Mouse (Mus musculus): Measurements from ENCODE around the gene Zdbf2. TPM values are rescaled to one million over a fixed set of nuclear protein-coding genes. Genes with fewer than 3 reads are reported as not detected.

The Zdbf2 gene
- 0.02 and 0.03 TPM in 2 replicates for polyA plus RNA-seq (2012; rRNA removed)

DNA sequence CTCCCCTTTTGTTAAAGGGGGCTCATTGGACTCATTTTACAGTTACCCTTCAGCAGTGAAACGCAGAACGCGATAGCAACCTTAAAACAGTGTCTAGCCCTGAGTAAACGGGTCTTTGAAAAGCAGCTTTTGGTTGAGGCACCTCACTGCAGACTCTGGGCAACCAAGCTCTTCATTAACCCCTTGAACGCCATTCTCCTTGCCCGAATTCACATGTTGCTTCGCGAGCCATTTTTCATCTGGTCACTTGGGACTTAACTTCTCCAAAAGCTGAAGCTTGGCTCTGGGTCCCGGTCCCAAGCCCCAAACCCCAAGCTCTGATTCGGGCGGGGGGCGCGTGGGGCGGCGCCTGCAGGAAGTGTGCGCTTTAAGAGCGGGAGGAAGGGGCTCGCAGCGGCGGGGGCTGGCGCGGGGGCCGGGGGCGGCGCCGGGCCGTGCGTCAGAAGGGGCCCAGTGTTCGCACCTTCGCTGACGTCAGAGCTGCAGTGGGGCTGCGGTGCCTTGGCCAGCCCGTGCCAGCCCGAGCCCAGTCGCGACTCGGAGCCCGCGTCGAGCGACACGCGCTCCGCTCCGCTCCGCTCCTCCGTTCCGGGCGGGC, at the start of gene Zdbf2:
Gene Zdbf2 (plus strand): TSS at position 525 of the 598 bp plus-strand sequence.
- DNase-seq (ENCODE audit: low read depth, low spot score), result no peak
- WGBS, result 5% methylated on average over 49 of the region's 49 CpGs

DNA sequence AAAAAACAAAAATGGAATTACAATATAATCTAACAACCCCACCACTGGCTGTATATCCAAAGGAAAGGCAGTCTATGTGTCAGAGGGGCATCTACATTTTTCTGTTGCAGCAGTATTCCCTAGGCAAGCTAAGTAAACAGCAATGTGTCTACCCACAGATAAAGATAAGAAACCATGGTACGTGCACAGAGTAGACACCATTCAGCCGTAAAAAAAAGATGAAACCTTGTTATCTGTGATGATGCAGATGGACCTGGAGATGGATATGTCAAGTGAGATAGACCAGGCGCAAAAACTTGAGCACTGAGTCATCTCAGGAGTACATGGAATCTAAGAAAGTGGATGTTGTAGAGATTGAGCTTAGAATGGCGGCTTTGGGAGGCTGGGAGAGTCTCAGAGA, 48.1 kb upstream of the Zdbf2 start:
- 60% methylated on average over 4 of the region's 4 CpGs for WGBS
- no peak for DNase-seq (ENCODE audit: low read depth, low spot score)

DNA sequence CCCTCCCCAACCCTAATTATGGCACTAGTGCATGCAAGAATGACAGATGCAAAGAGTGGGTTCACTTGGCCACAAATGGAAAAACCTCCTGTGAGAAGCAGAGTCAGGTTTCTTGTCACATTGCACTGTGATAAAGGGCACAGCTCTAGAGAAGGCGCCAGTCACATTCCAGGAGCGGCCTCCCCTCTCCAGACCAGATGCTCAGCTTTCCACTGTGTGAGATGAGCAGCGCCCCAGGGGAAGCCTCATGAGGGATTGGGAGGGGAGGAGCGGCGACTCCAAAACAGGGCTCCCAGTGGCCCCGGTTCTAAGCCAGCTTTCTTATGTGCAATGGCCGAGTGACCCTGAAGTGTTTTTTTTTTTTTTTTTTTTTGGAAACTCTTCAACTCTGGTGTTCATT, 47.2 kb upstream of the Zdbf2 start:
- no peak for DNase-seq (ENCODE audit: low read depth, low spot score)
- WGBS, result 20% methylated on average over 7 of the region's 7 CpGs

DNA sequence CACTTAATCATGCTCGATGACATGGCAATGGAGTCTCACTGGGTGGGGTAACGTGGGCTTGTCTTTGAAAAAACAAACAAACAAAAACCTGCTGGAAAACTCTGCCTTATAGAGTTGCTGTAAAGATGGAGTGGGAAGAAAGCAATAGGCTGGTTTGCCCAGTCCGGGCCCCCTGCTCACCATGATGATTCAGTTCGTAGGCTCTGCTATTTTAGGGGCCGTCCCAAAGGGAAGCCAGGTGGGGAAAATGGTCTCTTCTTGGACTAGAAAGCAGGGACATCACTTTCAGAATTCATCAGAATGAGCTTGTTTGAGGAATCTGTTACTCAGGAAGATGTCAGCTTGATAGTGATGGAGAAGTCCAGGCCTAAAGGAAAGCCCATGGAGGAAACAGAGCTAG, 45.8 kb upstream of the Zdbf2 start:
- DNase-seq (ENCODE audit: low read depth, low spot score), result no peak
- WGBS, result 76% methylated on average over 5 of the region's 5 CpGs

DNA sequence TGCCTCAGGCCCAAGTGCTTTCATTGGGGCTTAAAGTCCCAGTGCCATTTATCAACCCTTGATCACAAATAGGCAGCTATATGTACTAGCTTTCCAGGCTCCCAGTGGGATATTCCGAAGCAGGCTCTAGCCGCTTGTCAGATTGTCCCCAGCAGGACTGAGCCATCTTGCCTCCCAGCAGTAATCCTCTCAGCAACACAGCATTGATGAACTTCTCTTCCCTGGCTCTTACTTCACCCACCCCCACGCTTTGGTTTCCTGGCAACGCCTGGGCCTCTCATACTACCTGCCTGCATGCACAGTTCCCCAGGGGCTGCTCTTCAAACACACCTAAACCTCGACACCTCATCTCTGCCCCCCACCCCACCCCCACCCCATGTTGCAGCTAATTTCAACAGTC, 35.7 kb upstream of the Zdbf2 start:
- DNase-seq (ENCODE audit: low read depth, low spot score), result no peak
- 31% methylated on average over 5 of the region's 5 CpGs for WGBS

DNA sequence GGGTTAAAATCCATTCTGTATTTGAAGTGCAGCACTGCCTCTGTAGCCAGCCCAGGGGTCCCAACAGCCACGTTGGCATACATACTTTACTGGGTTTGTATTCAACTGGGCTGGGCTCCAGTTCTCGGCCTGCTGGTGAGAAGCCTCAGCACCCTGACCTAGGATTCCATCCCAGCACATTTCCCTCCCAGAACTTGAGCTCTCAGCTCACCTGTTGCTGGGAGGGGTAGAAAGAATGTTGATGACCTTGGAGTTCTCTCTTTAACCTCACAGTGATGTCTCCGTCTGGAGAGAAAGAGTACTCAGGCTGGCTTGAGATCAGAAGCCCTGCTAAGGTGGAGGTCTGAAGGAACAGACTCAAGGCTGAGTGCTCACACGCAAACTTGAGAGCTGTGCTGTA, 33.8 kb upstream of the Zdbf2 start:
- 37% methylated on average over 4 of the region's 4 CpGs for WGBS
- no peak for DNase-seq (ENCODE audit: low read depth, low spot score)

DNA sequence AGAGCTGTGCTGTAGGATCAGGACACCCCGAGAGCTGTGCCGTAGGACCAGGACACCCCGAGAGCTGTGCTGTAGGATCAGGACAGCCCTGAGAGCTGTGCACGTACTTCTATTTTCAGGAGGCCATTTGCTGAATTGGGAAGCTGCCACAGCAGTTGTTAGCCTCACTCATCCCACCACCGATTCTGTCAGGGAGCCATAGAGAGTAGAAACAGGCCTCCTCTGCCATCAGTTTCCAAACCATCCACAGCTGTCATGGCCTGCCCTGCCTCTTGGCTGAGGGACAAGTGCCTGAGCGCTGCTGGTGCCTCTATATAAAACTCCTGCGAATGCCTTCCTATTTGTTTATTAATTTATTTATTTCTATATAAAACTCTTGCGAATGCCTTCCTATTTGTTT, 33.3 kb upstream of the Zdbf2 start:
- 80% methylated on average over 8 of the region's 8 CpGs for WGBS
- no peak for DNase-seq (ENCODE audit: low read depth, low spot score)

DNA sequence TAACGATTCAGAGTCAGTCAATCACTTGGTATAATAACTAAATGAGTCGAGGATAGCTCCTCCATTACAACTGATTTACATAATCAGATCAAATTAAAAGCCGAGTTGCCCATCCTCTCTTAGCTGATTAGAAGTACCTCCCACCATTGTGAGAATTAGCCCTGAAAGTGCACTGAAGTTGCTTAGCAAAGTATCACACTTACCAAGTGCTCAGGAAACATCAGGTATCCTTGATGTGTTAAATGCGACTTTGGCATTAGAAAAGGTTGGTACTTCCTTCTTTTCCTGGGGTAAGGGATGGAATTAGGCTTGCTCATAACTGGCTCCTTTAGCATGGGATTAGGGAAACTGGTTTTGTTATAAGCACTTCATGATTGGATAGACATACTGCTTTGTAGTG, 29.2 kb upstream of the Zdbf2 start:
- 51% methylated on average over 4 of the region's 4 CpGs for WGBS
- no peak for DNase-seq (ENCODE audit: low read depth, low spot score)

DNA sequence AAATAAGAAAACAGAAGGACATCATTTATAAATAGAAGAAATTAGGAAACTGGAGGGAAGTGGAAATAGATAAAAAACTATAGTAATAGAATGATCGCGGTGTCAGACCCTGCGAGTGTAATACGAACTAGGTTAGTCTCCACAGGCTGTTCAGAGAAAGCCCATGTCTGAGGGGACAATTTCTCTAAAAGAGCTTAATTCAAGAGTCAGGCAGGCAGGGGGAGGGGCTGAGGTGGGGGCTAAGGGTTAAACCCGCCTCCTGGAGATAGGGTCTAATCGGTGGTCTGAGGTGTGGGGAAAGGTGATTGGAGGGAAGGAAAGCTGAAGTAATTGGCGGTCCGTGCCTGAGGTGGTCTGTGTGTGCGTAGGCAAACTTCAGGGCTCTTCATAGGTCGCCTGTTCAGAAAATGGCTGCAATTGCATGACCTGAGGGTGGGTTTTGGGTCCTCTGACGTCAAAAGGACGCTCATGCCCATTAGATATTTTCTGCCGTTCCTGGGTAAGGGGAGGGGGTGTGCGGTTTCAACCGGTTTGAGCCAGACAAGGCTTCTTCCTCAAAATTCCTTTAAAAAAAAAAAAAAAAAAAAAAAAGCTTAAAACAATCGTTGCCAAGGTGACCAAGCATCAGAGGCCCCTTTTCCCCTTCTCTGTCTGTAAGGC, 26.1 kb upstream of the Zdbf2 start:
- WGBS, result 8% methylated on average over 16 of the region's 16 CpGs
- DNase-seq (ENCODE audit: low read depth, low spot score), result no peak

DNA sequence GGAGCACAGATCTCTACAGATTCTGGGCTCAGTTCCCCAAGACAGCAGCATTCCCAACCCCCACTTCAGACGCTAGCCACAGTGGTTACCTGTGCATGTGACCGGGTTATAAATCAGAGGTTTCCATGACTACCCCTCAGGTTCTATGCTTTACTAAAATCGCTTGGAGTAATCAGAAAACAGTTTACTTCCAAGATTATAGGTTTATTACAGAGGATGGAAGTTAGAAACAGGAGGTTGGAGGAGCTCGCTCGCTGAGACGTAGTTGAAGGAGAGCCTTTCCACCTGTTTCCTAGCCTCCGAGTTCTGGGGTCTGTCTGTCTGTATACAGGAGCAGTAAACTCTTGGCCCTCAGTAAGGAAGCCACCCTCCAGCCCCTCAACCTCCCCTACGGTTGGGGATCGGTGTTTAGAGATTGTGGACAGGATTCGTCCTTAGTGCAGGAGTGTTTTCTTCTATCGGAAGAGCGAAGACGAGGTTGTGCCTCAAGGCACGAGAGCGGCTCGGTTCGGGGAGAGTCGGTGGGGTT, 25.2 kb upstream of the Zdbf2 start:
- DNase-seq (ENCODE audit: low read depth, low spot score), result no peak
- 5% methylated on average over 18 of the region's 18 CpGs for WGBS

DNA sequence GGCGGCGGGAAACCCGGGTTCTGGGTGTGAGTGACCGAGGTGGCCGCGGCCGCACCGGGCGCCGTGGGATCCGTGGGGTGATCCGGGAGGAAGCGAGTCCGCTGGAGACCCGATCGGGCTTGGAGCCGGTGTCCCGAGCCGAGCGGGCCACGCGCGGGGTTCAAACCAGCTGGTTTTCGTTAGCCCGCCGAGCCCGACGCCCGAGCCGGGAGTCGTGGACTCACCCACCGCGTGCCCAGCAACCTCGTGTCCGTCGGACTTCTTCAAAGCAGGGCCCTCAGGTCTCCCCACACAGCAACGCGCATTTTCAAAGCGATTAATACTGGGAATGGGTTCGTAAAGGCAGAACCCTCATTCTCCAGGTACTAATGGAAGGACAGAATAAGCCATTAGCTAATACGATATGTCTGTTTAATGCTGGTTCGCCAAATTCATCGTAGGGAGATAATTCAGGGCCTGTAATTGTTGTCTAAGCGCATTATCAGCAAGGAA, 24.7 kb upstream of the Zdbf2 start:
- DNase-seq (ENCODE audit: low read depth, low spot score), result no peak
- 6% methylated on average over 44 of the region's 44 CpGs for WGBS

DNA sequence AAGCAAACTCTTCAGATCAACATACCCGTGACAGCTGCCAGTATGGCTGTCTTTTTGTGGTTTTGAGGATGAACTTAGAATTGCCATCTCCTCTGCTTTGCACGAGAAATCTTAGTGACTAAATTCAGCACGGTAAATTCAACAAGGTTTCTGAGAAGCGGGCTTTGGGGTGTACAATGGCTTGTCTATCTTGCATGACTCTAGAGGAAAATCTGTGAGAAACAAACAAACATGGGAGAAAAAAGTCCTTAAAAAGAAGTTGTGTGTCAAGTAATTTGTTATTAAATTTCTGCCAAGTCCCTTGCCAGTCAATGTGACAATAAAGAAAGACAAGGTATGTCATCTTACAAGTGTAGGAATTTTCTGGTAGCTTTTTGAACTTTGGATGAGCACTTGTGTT, 23.8 kb upstream of the Zdbf2 start:
- DNase-seq (ENCODE audit: low read depth, low spot score), result no peak
- 54% methylated on average over 4 of the region's 4 CpGs for WGBS

DNA sequence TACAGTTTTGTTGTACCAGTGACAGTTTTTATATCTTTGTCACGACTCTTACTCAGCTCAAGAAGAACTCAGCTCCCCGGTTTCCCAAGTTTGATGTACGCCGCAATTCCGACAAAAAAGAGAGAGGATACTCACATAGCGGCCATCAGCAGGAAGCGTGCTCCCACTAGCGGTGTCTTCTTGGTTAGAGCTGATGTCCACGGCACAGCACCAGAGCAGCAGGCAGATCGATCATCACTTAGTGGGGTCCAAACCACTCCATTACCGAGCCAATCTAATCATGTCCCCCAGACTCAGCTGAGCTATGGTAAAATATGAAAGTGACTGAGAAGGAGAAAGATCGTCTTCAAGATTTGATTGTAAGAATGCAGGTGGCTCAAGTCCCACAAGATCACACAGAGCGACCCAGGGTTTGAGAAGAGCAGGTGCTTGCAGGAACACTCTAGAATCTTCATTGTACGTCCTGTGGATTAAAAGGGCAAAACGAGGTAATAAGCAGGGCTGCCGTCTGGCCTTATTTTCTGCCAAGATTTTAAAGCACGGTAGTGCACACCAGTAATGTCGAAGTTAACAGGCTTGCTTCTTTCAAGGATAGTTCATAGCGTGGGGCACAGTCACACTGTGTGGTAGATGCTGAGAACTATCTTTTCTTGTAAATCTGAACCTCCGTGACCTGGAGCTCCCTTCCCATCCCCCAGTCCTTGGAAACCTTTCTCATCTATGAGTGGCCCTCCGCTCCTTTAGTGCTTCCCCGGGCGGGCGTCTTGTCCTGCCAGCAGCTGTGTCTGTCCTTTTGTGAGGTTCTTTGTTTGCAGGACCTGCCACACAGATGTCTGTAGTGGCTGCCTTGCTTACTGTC, 20.5 kb upstream of the Zdbf2 start:
- no peak for DNase-seq (ENCODE audit: low read depth, low spot score)
- WGBS, result 38% methylated on average over 24 of the region's 24 CpGs

DNA sequence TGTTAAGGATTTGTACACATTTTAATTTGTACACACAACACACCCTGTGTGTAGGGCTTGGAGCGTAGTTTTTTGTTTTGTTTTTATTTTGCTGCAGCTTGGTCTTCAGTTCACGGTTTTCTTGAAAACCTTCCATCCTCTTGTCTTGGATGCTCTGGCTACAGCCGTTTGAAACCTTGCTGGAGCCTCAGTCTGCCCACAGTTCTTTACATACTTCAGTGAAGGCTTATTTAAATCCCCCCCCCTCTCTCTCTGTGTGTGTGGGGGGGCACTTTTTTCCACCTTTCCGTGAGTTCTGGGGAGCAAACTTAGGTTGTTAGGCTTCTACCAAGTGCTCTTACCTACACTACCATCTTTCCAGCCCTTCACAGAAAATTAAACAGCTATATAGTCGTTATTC, 19.8 kb upstream of the Zdbf2 start:
- no peak for DNase-seq (ENCODE audit: low read depth, low spot score)
- 36% methylated on average over 5 of the region's 5 CpGs for WGBS

DNA sequence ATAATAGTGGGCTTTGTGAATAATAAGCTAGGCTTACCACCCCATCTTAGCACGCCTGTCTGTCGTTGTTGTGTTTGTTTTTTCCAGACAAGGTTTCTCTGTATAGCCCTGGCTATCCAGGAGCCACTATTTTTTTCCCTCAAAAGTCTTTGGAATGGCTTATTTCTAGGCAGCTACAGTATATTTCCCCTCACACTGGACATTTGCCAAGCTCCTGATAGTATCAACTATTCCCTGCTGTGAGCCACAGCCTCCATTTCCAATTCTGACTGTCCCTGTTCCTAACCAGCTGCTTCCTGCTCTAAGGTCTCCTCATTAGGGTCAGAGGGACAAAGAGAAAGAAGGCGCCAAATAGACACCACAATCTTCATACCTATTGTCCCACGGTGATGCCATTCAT, 18.0 kb upstream of the Zdbf2 start:
- DNase-seq (ENCODE audit: low read depth, low spot score), result no peak
- 21% methylated on average over 4 of the region's 4 CpGs for WGBS

DNA sequence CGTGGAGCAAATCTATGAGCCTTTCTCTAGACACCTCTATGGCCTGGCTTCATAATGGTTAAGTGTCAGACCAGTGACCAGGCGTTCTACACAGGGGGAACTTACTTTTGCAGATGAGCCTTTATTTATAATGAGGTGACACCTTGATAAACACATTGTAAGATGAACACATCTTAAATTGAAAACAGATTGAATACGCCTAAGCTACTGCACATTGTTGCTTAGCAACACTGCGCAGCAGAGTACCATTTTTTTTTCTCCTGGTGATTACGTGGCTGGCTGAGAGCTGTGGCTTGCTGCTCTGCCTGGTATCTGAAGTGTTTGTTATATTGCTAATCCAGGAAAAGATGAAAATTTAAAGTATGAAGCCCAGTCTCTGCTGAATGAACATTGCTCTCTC, 17.0 kb upstream of the Zdbf2 start:
- no peak for DNase-seq (ENCODE audit: low read depth, low spot score)
- 24% methylated on average over 5 of the region's 5 CpGs for whole genome bisulfite sequencing

DNA sequence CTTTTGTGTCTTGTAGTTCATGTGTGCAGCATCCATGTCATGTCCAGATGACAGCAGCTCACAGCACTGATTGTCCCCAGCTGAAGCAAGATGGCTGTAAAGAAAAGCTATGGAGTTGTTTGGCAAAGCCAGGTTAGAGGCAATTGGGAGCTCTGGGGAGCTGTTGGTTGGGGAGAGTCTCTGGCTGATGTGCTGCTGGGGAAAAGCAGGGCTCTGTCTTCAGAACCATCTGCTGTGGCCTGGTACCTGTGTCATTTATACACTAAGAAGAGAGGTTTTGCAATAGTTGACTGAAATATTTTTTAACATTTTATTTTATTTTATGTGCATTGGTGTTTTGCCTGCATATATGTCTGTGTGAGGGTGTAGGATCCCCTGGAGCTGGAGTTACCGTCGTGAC, 14.6 kb upstream of the Zdbf2 start:
- 36% methylated on average over 2 of the region's 2 CpGs for WGBS

DNA sequence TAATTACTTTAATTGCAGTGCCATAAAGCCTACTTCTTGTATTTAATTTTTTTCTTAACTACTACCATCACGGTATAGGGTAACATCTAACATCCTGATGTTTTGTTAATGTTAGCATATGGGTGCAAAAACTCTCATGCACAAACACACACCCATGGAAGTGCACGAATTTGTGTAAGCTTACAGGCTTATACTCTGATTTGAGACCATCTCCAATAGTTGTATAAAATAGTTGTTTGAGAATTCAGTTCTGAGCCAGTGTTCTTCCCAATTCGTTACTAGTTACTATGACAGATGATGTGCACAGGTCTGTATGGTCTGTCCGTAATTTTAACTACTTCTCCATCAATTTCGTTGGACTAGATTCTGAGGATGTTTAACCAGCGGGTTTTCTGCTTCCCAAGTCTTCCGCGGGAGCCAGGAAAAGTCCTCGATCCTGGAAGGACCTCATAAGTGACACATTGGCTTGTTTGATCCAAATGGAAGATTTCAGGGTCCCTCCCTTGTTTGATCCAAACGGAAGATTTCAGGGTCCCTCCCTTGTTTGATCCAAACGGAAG, 13.7 kb upstream of the Zdbf2 start:
- 41% methylated on average over 11 of the region's 11 CpGs for WGBS
- no peak for DNase-seq (ENCODE audit: low read depth, low spot score)

More for the DNA sequence above, 14.6 kb upstream of the Zdbf2 start:
- DNase-seq (ENCODE audit: low read depth, low spot score), result no peak

DNA sequence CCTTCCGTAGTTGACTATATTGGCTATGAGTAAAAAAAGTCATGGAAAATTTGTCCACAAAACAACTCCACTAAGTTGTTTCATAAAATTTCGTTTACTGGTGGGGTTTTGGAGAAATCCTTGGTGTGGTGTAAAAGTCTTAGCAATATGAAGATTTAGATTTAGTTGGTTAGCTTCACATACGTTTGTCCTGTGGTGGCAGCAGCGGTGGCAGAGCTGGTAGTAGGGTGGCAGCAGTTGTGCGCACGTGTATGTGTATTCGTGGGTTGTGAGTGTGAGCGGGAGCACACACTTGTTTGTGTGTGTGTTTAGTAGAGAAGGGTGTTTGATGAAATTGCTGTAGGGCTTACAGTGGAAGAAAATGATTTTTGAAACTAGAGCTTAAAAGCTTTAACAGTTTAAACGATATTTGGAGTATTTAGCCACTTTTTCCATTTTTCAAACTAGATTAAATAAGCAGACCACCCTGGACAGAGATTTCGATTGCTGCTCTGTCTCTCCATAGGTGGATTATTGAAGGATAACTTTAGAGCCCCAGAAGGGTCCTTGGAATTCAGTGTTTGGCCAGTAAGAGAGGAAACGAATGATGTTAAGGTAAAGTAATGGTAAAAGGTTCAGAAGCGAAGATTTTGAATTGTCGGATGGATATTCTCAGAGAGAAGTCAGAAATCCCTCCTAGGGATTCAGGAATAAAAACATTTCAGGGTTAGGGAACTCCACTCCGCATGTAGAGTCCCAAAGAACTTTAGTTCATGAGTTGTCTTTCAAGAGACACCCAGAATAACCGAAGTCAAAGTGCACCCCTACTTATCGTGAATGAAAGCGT, 12.9 kb upstream of the Zdbf2 start:
- DNase-seq (ENCODE audit: low read depth, low spot score), result no peak
- WGBS, result 44% methylated on average over 17 of the region's 17 CpGs

DNA sequence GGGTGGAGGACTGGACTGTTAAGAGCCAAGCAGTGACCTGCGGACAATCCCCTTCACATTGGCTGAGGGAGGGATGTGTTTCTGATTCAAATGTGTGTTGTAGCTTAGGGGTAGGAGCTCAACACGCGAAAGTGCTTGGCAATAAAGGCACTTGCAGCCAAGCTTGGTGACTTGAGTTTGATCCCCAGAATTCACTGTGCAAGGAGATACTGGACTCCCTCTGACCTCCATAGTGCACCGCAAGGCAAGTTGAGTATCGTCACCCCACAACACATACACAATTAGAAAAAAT, 12.4 kb upstream of the Zdbf2 start:
- WGBS, result 49% methylated on average over 5 of the region's 5 CpGs
- DNase-seq (ENCODE audit: low read depth, low spot score), result no peak
